Mouse (Mus musculus) layer of hippocampus, adult 2 months (tissue): ENCODE results near the gene Adprh. TPM values are rescaled to one million over a fixed set of nuclear protein-coding genes. Genes with fewer than 3 reads are reported as not detected.
"Not testable (repeated sequence)": the region's sequence is repeated elsewhere in the genome, so short reads cannot be mapped to it uniquely, and the experiment has no call there.

Source experiments
- DNase-seq, 2 experiments: peaks; one replicate each; pipeline ENCODE4 v3.0.0; 2022; ENCODE audit warnings: low spot score in 2 of 2
- H3K27ac ChIP-seq: fragments of 200-600 bp; 2 replicates; pipeline ENCODE4 v1.8.1; 2022
- H3K4me3 ChIP-seq: fragments of 200-600 bp; 2 replicates; pipeline ENCODE4 v1.8.1; 2022; ENCODE audit warnings: mild to moderate bottlenecking
- CTCF ChIP-seq: fragments of 200-600 bp; conservative IDR thresholded peaks from 2 replicates; pipeline ENCODE4 v1.8.1; 2022; ENCODE audit warnings: antibody characterized with exemption, mild to moderate bottlenecking, moderate library complexity
- total RNA-seq, 2 experiments: library from RNA; stranded (reverse); gene quantifications; 2 replicates each; pipeline ENCODE4 v1.2.3; 2021

Adprh gene
- total RNA-seq, 2 experiments from 2014 or later = 55.4 to 55.5 TPM

GRCm38 (mm10) chr16:38458600-38459280, 6.2 kb upstream of the Adprh start:
- no peak for DNase-seq
- H3K27ac ChIP-seq = no peak overlapping the region
- no peak overlapping the region for H3K4me3 ChIP-seq
- no peak for TF ChIP-seq CTCF

- no peak for TF ChIP-seq CTCF
- no peak overlapping the region for H3K4me3 ChIP-seq
- DNase-seq = no peak
- no peak overlapping the region for H3K27ac ChIP-seq
Measured at GRCm38 (mm10) chr16:38456812-38457567, 4.5 kb upstream of the Adprh start.

GRCm38 (mm10) chr16:38455511-38456418, 3.3 kb upstream of the Adprh start, which contains the start of gene Cd80:
Gene Cd80, plus strand, starts transcription at chr16:38455561.
- no peak for DNase-seq
- TF ChIP-seq CTCF = no peak
- no peak within 1 kb of the TSS for H3K4me3 ChIP-seq
- H3K27ac ChIP-seq = no peak within 1 kb of the TSS

- TF ChIP-seq CTCF = no peak
Measured at GRCm38 (mm10) chr16:38454533-38455254, 2.2 kb upstream of the Adprh start.

GRCm38 (mm10) chr16:38453952-38454351, 1.4 kb upstream of the Adprh start:
- no peak for TF ChIP-seq CTCF
- Histone ChIP-seq H3K4me3 (no peak overlapping the region), H3K27ac (no peak overlapping the region)
- DNase-seq = no peak

More at GRCm38 (mm10) chr16:38454533-38455254, 2.2 kb upstream of the Adprh start:
- Histone ChIP-seq H3K4me3 (no peak overlapping the region), H3K27ac (no peak overlapping the region)
- no peak for DNase-seq

- TF ChIP-seq CTCF = no peak
- peak overlapping the region; percentile 98 for H3K27ac ChIP-seq
- DNase-seq = no peak
- H3K4me3 ChIP-seq = peak overlapping the region; percentile 82
Measured at GRCm38 (mm10) chr16:38453203-38453553, 675 bp upstream of the Adprh start.

GRCm38 (mm10) chr16:38451421-38452205, 890 bp downstream of the Adprh start:
- no peak for TF ChIP-seq CTCF
- H3K4me3 ChIP-seq = peak overlapping the region; percentile 82
- DNase-seq = no peak
- peak overlapping the region; percentile 98 for H3K27ac ChIP-seq

- DNase-seq = no peak
- no peak for TF ChIP-seq CTCF
- H3K4me3 ChIP-seq = no peak overlapping the region
- no peak overlapping the region for H3K27ac ChIP-seq
Measured at GRCm38 (mm10) chr16:38450707-38451106, 1.8 kb downstream of the Adprh start.

GRCm38 (mm10) chr16:38448458-38448857, 4.0 kb downstream of the Adprh start:
- no peak for TF ChIP-seq CTCF
- no peak overlapping the region for H3K27ac ChIP-seq

GRCm38 (mm10) chr16:38447366-38447765, 5.1 kb downstream of the Adprh start:
- DNase-seq = no peak
- no peak for TF ChIP-seq CTCF
- Histone ChIP-seq H3K27ac (no peak overlapping the region), H3K4me3 (no peak overlapping the region)

More at GRCm38 (mm10) chr16:38448458-38448857, 4.0 kb downstream of the Adprh start:
- H3K4me3 ChIP-seq = no peak overlapping the region
- no peak for DNase-seq

- DNase-seq, H3K4me3 ChIP-seq: not testable (repeated sequence)
Measured at GRCm38 (mm10) chr16:38446141-38446540, 6.4 kb downstream of the Adprh start.

More at GRCm38 (mm10) chr16:38446141-38446540, 6.4 kb downstream of the Adprh start:
- H3K27ac ChIP-seq = not testable (repeated sequence)
